Mouse (Mus musculus) CD4-positive, CD25-positive, alpha-beta regulatory T cell, adult 2 months (primary cell): ENCODE measurements around the gene Myl10.
"Not testable (repeated sequence)": the region's sequence is repeated elsewhere in the genome, so short reads cannot be mapped to it uniquely, and the experiment has no call there.

Experiments used
- DNase-seq: peaks from one replicate; pipeline ENCODE4 v3.0.0-alpha.2; 2012; ENCODE audit warnings: low read depth, low spot score

Gene Myl10

DNA sequence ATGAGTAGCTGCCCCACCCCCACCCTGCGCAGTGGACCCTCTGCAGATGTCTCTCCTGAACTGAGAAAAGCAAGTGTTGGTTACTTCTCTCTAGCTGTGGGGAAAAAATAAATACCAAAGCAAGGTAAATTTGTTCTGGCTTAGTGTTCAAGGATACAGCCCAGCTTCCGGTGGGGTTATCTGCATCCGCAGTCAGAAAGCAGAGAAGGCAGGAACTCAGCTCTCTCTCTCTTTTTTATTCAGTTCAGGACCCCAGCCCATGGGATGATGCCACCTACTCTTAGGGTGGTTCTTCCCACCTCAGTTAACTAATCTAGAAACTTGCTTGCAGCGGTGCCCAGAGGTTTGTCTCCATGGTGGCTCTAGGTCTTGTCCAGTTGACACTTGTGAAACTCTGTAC, at the start of gene Myl10:
TSS of gene Myl10 (plus strand) at position 363 of the 400 bp plus-strand sequence.
- peak; percentile 29 for DNase-seq

GRCm38 (mm10) chr5:136646731-136647328, 46.1 kb upstream of the Myl10 start:
- peak; percentile 25 for DNase-seq

DNA sequence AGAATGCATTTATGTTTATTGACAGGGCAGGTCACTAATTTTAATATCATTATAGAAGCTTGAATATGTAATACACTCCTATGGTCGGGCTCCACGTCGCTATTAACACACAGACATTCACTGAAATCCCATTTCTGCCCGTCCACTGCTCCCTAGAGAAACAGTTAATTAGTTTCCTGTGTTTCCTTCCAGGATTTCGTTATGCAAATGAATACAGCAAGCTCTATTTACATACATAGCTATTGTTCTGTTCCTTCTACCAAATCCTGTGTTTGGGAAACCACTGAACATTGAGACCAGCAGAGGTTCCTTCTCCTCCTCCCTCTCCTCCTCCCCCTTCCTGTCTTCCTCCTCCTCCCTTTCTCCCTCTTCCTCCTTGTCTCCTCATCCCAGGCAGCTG, 43.9 kb upstream of the Myl10 start:
- DNase-seq = no peak

GRCm38 (mm10) chr5:136649655-136650054, 43.3 kb upstream of the Myl10 start:
- no peak for DNase-seq

DNA sequence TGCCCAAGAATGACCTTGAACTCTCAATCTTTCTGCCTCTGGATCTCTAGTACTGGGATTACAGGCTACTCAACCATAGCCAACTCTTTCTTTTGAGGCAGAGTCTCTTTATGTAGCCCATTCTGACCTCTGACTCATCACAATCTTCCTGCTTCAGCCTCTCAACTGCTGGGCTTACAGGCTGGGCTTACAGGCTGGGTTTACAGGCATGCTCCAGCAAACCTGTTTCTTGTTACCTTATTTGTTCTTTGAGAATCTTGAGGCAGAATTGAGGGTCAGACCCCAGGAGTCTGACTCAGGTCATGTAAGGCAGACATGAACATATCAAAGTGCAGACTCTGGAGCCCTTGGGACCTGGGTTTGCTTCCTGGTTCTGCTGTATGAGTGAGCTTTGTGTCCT, 38.5 kb upstream of the Myl10 start:
- DNase-seq = no peak

DNA sequence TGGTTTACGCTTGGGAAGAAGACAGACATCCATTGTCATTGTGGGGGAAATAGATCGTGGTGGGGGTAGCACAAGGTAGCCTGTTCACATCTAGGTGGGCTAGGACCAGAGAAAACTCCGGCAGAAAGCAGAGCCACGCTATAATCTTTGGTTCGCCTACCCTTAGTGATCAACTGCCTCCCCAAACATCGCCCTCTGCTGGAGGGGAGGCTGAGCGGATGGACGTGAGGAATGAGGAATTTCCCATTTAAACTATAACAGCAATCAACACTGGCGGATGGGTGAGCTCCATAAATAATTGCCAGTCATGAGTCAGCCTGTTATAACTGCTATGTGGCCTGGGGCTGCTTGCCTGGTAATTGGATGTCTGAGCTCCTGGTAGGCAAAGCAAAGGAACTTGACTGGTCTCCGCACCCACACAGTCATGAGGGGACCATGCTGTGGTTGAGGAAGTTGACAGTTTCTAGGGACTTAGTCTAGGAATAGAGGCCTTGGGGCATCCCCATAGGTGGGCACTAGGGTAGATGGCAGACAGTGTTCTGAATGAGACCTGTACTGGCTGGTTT, 36.0 kb upstream of the Myl10 start:
- DNase-seq = peak; percentile 27

DNA sequence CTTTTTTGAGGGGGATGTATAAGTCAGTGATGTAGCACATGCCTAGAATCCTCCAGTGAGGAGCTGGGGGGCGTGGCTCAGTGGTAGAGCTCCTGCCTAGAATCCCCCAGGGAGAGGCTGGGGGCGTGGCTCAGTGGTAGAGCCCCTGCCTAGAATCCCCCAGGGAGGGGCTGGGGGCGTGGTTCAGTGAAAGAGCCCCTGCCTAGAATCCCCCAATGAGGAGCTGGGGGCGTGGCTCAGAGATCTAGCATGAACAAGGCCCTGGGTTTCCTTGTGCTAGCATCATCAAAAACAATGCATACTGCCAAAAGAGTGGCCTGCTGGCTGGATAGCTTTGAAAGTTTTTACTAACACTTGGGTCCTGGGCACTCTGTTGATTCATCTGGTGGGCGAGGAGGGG, 32.2 kb upstream of the Myl10 start:
- not testable (repeated sequence) for DNase-seq

GRCm38 (mm10) chr5:136662281-136662680, 30.7 kb upstream of the Myl10 start:
- DNase-seq = no peak

DNA sequence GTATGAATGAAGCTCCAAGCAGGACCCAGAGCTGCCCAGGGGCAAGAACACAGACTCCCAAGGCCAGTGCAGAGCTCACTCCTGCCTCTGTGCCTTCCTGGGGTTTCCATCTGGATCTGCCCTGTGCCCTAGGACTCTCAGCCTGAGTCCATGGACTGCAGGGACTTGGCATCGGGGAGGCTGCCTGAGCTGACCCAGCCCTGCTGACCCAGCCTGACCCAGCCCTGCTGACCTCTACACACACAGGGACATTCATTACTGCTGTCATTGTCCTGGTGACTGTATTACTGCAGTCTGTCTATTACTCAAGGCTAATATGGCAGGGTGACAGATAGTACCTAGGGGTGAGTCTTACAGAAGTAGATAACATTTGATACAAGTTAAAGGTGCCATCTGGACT, 30.1 kb upstream of the Myl10 start:
- no peak for DNase-seq

GRCm38 (mm10) chr5:136664497-136664896, 28.4 kb upstream of the Myl10 start:
- peak; percentile 67 for DNase-seq

DNA sequence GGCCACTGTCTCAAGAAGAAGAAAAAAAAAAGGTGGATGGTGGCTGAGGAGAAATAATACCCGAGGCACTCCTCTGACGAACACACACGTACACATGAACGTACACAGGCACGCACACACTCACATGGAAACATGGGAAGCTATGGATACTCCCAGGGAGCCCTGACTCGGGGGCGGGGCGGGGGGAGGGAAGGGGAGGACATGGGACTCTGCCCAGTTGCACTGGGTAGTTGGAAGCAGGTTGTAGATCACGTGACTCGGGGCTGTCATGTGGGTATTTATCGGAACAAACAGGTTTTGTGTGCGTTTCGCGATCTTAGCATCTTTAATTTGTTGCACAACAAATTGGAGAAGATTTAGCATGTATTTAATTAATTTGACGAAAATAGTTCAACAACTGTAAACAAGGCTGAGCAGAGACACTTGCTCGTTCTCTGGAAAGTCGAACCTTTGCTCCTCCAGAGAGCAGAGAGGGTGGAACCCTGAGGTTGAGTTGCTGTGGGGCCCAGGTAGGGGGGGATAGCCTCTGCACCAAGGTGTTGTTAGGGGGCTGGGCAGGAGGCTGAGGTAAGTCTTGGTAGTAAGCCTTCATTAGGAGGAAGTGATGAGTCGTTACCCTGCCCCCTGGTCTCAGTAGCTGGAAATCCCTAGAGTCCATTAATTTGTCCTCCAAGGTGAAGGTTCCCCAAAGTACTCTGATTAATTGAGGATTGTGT, 16.5 kb upstream of the Myl10 start:
- no peak for DNase-seq

DNA sequence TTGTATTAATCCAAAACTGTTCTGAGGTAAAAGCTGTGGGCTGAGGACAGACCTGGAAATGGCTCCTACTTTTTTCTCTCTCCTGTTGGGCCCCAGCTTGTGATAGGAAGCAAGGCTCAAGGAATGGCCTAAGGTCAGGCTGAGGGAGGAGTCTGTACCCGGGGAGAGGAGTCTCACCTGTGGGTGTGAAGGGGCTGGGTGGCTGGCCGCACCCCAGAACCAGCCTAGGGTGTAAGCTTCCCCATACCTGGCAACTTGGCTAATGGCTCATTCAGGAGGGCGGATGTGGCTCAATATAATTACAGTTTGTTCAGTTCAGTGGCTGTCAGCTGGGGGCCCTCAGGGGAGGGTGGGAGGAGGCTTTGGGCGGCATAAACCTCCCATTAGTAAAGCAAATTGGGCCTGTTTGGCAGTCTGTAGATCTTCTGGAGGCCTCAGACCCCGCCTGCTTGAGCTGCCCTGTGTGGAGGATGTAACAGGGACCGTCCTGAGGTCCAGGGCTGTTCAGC, 14.1 kb upstream of the Myl10 start:
- no peak for DNase-seq

DNA sequence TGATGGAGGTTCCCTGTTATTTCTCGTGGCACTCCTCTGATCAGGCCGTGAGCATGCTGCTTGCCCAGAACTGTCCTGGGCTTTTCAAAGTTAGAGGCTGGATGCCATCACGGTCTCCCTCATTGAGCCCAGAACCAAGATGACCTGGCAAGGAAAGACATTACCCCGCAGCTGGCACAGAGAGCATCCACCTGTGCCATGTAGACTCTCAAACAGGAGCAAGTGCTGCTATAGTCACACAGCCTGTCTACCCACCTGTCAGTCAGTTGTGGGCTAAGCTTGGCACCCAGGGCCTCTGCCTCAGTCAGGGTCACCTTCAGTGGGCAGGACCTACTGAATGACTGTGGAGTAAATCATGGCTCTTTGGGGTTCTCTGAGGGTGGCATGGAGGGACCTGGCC, 6.6 kb upstream of the Myl10 start:
- no peak for DNase-seq

- DNase-seq = no peak
Observed at GRCm38 (mm10) chr5:136687561-136687960, 5.4 kb upstream of the Myl10 start.

DNA sequence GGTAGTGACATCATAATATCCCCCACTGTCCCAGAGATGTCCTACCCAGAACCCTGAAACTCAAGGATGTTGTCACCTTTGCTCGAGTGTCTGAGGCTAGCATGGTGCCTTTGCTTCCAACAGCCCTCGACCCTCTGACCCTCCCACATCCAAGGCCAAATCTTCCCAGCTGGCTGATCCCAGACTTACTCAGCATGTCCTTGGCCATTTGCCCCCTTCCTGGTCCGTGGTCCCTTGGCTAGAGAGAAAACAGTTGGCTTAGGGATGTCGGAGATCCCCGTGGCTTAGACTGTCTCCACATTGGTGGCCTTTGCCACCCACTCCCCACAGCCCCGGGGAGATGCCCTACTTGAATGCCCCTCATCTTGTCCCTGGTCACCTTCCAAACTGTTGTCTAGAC, 4.1 kb upstream of the Myl10 start:
- no peak for DNase-seq

DNA sequence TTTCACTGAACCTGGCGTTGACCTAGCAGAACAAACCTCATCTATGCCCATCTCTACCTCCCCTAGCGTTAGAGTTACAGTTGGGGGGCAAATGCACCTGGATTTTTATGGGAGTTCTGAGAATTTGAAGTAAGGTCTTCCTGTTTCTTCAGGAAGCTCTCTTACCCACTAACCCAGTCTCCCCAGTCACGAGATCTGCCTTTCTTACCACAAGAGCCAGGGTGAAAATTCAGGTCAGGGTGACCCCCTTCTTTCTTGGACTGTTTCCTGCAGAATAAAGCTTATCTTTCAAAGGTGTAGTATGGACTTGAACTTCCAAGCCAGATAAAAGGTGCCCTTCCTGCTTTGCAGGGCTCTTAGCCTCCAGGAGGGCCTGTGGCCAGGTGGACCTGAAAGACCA, 1.8 kb upstream of the Myl10 start:
- DNase-seq = no peak

DNA sequence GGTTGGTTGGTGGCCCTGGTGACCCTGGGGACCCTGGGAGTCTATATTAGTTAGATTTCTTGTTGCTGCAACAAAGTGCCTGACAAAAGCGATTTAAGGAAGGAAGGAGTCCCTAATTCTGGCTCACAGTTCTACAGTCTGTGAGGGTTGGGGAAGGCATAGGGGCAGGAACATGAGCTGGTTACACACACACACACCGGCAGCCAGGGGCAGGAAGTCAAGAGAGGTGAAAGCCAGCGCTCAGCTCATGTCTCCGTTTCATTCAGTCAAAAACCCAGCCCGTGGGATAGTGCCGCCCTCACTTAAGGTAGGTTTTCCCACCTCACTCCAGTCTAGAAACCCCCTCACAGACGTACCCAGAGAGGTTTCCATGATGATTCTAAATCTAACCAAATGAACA, 472 bp downstream of the Myl10 start:
- DNase-seq = peak; percentile 49

DNA sequence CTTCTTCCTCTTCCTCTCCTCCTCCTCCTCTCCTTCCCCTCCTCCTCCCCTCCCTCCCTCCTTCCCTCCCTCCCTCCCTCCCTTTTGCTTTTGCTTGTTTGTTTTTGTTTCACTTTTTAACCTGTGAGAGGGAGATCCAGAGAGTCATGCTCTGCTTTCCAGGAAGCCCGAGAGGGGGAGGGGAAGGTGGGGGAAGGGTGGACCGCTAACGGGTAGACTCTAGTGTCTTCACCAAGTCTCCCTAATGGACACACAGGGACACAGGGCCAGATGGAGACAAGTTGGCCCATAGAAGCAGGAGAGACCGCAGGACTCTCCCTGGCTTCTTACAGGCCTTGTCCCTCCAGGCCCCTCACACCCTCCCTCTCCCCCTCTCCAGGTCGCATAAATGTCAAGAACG, 2.0 kb downstream of the Myl10 start:
- DNase-seq = no peak

GRCm38 (mm10) chr5:136696516-136696915, 3.6 kb downstream of the Myl10 start:
- DNase-seq = no peak

DNA sequence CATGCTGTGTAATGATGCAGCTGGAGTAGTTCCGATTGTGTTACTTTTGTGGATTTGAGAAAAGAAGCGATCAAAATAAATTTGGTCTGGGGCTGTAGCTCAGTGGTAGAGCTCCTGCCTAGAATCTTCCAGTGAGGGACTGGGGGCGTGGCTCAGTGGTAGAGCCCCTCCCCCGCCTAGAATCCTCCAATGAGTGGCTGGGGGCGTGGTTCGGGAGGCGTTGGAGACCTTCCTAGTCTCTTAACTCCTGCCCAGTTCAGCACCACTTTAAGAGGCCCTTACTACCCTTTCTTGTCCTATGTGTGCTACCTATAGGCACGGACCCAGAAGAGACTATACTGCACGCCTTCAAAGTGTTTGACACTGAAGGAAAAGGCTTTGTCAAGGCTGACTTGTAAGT, 4.7 kb downstream of the Myl10 start:
- no peak for DNase-seq

DNA sequence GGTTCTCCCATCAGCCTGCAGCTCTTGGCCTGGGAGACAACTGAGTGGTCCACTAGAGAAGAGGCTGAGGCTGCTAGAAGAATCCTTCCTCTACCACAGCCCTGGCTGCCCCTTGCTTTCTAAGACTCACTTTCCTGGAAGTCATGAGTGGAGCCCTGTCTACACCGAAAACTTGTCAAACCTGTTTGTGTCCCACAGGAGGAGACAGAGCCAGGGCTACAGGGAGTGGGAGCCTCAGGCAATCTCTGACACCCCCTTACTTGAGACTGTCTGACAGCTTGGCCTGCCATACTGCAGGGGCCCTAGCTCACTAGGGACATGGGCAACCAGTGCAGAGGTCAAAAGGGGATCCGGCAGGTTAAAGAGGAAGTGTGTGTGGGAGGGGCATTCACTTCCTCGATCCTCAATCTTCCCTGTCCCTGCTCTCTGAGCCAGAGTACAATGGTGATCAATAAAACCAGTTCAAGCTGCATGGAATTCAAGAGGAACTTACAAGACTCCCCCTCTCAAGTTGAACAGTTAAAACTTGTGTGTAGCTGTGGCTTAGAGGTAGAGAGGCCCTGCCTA, 9.3 kb downstream of the Myl10 start:
- no peak for DNase-seq

DNA sequence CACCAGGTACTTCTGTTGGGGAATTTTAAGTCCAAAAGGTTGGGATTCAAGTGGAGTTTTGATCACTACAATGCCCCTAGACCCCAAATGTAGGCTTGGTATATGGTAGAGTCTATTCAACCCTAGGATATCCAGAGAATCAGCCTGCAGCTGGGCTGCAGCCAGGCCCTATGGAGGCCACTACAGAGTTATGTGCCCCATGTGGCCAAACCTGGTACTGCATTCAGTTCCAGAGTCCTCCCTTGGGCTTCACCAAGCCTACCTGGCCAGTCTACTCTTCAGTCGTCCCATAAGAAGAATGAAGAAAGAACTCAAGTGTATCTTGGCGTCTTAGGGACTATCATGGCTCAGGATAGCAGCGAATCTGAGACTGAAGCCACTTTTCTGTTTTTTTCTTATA, 10.8 kb downstream of the Myl10 start:
- peak; percentile 83 for DNase-seq

DNA sequence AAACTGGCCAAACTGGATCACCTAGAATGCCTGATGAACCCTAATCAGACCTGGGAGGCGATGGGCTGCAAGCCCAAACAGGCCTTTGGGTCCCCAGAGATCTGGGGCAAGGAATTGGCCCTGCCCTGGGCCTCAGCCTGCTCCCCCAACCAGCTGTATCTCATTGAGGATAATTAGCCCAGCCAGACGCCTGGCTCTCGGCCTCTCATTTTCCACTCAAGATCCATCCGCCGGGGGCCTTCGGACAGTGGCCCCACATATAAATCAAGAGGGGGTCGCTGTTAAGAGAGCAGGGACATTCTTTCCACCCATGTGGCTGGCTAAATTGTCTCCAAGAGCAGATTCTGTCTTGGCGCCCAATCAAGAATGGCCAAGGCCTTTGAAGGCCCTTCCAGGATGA, 11.2 kb downstream of the Myl10 start:
- DNase-seq = no peak
